Mouse (Mus musculus) heart, adult 2 months (tissue): ENCODE data around the gene Rpl37.

Experiments
- CTCF ChIP-seq: fragments of 200-600 bp; IDR thresholded peaks from 2 replicates; pipeline ENCODE4 v1.8.1; 2022; ENCODE audit warnings: antibody characterized with exemption, mild to moderate bottlenecking, moderate library complexity
- EP300 ChIP-seq: fragments of 200-500 bp; IDR thresholded peaks from 2 replicates; pipeline ENCODE4 v1.6.1; 2011; ENCODE audit warnings: low read depth, low read length, control low read depth; ENCODE audit not compliant: insufficient read depth
- POLR2A ChIP-seq: fragments of 200-500 bp; IDR thresholded peaks from 2 replicates; pipeline ENCODE4 v1.6.1; 2011; ENCODE audit warnings: mild to moderate bottlenecking, low read depth, low read length, control low read depth; ENCODE audit not compliant: insufficient read depth

DNA sequence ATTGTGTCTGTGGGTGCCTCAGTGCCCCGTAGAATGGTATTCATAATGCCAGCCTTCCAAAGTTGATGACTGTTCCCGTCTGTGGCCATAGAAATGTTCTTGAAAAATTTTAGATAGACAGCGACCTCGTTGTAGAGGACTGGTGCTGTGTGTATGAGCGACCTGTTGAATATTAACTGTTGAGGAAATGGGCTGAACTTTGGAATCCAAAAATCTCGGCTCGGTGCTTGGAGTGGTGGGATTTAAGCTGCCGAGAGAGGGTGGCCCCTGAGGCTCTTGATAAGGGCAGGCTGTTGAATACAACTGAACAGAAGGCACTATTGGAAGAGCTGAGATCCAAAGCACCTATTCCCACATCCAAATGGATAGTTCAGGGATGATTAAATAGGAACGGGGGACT, 38.2 kb downstream of the Rpl37 start:
- TF ChIP-seq POLR2A (no peak), CTCF (no peak), EP300 (no peak)
